Mouse (Mus musculus) embryo, embryonic 9.5 days (tissue): ENCODE measurements around the gene Sh3d19.
"Not testable (repeated sequence)": the region's sequence is repeated elsewhere in the genome, so short reads cannot be mapped to it uniquely, and the experiment has no call there.

ENCODE experiments used
- DNase-seq: peaks from one replicate; pipeline ENCODE4 v3.0.0-alpha.2; 2017; ENCODE audit errors: extremely low spot score

The Sh3d19 gene

DNA sequence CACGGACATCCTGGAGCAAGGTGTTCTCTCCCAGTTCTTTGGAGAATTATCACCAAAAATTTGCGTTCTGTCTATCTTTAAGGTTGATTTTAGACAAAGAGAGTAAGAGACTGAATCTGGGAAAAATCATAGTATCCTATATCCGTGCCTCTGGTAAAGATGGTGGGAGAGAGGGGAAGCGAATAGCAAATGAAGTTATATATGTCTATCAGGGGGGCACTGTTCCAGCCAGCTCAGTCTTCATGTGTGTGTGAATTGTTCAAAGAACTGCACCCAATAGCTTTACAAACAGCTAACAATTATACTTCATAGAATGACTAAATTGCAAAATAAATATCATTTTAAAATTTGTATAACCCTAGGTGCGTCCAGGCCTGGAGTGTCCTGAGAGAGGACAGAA is 123.0 kb downstream of the Sh3d19 start:
- no peak for DNase-seq

DNA sequence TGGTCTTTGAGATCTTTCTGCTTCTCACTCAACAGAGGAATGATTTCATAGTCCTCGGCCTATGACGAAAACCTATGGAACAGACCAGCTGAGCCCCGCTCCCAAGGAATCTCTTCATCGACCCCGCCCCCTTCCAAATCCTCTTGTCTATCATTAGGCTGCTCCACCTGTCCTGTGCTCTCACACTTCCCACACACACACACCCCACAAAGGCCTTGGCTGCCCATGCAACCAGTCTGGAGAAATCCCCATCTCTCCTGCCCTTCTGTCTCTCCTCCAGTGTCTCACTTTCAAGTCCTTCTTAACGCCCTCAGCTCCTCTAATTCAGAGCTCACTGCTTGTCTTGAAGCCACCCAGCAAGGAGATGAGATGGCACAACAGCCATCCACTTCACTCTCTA is 131.0 kb downstream of the Sh3d19 start:
- no peak for DNase-seq

DNA sequence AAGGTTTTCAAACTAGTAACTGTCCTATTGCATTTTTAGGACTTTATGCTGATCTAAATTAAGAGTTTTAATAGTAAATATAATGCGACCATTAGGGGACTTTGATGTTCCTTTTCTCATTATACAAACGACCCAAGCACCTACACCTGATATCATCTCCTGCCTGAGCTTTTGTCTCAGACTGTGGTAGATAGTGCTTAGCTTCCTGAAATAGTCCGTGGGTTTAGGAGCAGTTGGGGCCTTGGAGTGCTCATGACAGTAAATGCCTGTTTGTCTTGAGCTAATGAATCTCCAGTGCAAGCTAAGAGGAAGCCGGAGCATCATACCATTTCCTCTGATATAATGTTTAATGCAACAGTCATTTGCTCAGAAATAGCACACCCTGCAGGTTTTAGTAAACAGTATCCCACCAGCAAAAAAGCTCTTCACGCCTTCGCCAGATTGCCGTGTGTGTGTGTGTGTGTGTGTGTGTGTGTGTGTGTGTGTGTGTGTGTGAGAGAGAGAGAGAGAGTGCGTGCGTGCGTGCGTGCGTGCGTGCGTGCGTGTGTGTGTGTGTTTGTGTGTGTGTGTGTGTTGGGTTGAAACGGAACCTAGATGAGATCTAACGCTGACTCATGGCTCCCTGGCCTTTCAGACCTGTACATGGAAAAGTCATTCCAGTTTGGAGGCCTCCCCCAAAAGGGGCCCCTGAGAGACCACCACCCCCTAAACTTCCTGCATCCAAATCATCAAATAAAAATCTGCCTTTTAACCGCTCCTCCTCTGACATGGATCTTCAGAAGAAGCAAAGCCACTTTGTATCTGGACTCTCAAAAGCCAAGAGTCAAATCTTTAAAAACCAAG is 132.8 kb downstream of the Sh3d19 start:
- no peak for DNase-seq

DNA sequence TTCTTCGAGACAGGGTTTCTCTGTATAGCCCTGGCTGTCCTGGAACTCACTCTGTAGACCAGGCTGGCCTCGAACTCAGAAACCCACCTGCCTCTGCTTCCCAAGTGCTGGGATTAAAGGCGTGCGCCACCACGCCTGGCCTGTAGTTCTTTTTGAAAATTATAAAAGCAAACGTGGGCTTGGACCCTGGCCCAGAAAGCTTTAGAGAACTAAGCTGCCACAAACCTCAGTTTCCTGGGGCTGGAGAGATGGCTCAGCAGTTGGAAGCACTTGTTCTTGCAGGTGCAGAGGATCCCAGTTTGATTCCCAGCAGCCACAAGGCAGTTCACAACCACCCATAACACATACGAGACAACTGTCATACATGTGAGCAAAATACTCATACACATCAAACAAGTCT is 133.5 kb downstream of the Sh3d19 start:
- DNase-seq, result not testable (repeated sequence)

DNA sequence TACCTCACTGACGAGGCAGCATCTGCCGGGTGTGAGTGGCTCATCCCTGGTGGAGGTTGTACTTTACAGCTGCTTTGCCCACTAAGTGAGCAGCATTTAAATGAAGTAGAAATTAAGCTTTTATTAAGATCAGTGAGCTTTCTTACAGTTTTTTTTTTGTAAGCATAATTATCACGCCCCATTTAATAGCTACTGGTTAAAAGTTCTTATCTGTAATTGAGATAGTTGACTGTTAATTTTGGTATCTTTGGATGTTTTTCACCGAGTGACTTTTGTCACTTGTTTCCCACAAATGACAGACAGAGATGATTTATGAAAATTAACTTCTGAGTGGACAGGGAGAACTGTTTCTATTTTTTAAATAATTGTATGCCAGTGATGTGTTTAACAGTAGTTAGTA is 134.0 kb downstream of the Sh3d19 start:
- no peak for DNase-seq

DNA sequence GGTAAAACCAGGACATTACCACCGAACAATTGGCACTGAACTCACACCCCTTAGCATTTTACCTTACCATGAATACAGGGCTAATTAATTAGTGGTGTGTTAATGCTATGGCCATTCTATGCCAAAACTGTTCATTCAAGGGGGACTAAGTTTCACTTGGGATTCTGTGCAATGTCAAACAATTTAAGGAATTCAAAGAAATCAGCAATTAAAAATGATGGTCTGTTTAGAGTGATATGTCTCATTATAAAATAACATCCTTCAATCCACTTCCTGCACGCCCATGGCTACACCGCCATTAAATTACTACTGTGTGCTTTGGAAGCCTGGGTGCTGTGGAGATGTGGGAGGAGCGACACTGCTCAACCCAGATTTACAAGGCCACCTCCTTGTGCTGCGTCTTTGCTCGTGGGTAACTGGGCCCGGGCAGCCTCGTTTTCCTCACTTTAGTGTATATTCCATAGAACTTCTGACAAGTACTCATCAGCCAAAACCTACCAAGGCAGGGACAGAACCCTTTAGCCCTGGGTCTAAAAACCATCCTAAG is 135.2 kb downstream of the Sh3d19 start:
- DNase-seq, result no peak

DNA sequence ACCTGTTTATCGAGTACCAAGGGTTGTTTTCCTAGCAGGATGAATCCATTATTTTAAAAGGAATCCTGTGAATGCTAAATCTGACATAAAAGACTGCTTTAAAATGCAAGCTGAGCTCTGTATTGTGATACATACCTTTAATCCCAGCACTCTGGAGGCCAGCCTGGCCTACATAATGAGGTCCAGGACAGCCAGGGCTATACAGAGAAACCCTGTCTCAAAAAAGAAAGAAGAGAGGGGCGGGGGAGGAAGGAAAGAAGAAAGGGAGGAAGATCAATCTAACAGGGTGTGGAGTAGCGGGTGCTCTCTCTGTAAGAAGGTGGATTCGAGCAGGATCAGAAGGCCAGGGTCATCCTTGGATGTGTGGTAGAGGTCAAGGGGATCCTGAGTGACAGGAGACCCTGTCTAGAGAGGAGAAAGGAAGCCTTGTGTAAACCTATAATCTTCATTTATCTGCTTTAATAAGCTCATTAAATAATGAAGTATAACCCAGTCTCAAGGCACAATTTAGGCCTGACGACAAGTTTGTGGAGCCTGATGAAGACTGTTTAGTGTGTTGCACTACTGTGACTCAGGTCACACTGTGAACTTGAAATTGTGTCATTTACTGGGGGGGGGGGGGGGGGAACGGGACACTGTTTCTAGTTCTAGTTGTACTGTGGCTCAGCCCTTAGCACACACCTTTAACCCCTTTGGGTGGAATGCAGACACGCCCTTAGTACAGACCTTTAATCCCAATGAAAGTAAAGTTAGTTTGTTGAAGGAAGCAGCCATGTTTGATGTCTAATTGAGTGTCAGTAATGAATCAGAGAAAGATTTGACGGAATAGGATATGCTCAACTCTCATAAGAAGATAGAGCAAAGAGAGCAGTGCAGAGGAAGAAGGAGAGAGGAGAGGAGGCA is 137.0 kb downstream of the Sh3d19 start:
- no peak for DNase-seq

DNA sequence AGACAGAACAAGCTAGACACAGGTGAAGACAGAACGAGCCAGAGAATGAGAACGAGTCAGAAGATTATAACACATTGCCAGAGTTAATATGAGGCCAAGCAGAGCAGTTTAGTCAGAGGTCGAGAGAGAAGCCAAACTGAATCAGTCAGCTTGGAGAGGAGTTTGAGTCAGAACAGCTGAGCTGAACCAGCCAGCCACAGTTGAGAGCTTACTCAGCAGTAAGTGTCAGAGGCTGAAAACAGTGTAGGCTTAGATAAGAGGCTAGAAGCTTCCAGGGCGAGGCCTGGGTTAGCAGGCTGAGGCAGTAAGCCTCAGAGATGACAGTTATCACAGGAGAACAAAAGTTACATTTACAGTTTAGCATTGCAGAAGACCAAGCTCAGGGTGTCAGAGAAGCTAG is 137.7 kb downstream of the Sh3d19 start:
- DNase-seq, result no peak

DNA sequence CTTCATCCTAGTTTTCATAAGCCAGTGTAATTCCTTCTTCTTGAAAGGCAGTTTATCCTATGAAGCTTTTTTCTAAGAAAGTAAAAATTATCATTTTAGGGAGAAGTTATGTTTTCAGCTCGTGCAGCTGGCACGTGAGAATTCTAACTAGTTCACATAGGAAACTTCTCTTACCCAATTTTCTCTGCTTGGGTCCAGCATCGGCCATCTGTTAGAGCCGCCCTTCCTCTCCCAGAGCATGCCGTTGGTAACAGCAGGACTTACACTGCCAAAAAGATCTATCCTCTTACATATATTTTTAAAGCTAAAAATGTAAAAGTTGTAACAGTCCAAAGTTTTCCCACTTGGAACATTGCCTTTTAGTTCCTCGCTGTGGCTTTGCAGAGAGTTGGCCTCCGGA is 138.2 kb downstream of the Sh3d19 start:
- DNase-seq, result no peak

DNA sequence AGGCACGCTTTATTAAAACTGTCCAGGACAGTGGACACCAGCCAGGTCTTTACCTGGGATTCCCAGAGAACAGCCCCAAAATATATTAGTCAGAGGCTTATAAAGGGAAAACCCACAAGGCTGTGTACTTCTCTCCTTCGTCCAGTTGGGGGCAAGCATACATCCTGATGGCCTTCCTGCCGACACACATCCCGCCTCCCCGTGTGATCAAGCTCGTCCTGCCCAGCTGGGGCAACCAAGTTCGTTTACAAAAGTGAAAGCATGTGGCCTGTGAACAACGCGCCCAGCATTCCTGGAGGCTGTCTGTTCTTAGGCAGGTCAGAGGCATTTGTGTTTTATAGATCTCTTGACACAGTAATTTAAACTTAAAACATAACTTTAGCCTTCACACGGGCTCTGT is 139.2 kb downstream of the Sh3d19 start:
- peak; percentile 49 for DNase-seq

DNA sequence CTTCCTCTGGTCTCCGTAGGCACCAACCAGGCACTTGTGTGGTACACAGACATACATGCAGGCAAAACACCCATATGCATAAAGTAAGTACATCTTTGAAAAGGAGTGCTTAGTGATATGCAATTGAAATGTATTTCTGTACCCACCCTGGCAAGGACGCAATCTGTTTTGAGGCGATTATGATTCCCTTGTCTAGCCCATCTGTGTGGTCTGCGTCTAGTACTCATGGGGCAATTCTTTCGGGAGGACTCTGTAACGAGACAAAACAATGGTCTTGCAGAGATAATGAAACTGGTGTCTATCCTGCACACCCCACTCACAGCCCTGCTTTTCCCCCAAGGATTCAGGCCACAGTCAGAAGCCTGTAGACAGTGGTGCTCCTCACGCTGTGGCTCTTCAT is 141.9 kb downstream of the Sh3d19 start:
- DNase-seq, result no peak

DNA sequence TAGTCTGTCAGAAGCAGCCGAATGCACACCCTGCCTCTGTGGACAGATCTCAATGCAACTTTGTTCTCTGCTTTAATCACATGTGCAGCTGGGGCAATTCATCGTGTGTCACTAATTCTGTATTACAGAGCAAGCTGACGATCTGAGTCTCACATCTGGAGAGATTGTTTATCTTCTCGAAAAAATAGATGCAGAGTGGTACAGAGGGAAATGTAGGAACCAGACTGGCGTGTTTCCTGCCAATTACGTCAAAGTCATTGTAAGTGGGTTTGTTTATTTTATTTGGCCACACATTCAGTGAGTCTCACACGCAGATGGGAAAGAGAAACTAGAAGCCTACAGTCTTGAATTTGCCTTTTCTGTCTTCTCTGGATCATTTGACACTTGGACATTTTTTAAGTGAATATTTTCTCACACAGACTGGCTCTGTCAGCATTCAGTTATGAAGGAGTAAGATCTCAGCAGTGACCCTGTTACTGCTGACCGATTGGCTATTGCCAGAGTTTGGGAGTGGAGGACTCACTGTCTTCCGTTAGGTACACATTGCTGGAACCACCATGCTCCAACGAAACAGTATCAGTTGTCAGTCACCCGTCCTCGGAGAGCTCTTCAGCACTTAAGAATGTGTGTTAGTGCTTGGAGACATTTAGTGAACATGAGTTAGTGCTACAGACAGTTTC is 143.9 kb downstream of the Sh3d19 start:
- DNase-seq, result no peak

DNA sequence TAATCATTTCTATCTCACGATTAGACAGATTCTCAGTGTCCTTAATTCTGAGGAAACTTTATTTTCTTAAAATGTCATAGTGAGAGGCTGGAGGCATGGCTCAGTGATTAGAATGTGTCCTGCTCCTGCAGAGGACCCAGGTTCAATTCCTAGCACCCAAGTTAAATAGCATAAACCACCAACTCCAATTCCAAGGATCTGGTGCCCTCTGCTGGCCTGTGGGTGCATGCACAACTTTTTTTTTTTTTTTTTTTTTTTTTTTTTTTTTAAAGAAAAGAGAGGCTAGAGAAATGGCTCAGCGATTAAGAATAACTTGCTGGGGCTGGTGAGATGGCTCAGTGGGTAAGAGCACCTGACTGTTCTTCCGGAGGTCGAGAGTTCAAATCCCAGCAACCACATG is 146.0 kb downstream of the Sh3d19 start:
- no peak for DNase-seq

DNA sequence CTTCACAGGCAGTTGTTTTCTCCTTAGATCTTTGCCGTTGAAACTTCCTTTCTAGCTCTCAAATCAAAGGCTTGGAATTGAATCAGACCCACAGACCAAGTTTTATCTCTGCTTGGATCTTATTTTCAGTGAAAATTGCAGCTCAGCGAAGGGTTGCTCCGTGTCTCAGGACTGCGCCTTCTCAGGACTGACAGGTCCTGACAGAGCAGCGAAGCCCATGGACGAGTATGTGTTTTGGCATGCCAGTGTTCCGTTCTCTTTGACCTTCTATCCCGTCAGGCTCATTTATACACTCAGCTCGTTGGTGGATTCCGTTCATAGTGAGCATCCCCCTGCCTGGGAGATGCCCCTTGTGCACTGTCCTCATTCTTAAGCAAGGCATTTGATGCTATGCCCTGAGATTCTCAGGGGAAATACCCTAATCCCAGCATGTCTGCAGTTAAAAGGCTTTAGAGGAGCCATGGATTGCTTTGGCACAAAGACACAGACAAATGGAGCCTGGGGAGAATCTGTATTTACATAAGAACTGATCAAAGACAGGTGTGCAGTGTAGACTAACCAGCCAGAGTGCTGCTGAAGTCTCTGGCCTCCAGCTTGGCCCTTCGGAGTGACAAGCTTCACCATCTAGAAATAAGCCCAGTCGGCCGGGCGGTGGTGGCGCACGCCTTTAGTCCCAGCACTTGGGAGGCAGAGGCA is 148.5 kb downstream of the Sh3d19 start:
- no peak for DNase-seq

DNA sequence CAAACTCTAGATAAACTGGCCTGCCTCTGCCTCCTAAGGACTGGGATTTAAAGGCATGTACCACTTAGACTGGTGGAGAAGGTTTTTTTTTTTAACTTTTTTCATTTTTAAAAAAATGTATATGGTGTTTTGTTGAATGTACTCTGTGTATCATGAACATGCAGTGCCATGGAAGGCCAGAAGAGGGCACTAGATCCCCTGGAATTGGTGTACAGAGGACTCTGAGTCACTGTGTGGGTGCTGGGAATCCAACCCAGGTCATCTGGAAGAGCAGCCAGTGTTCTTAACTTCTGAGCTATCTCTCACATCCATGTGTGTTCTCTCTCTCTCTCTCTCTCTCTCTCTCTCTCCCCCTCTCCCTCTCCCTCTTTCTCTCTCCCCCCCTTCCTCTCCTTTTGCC is 151.2 kb downstream of the Sh3d19 start:
- DNase-seq, result no peak

DNA sequence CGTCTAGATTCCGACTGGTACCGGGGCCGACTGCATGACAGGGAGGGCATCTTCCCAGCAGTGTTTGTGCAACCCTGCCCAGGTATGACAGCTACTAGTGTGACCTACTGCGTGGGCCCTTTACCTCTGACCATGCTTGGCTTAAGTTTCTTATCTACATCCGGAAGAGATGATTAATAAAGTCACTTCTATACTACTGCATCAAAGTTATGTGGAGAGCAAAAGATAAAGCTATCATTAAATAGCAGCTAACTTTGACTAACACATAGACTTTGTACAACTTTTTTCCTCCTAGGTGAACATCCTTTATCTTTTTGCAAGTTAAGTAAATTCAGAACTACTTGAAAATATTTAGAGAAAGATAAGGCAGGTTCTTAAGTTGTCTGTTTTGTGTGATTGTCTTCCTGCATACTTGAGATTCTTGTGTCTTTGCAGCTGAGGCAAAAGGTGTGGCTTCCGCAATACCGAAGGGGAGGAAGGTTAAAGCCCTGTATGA is 152.4 kb downstream of the Sh3d19 start:
- no peak for DNase-seq

DNA sequence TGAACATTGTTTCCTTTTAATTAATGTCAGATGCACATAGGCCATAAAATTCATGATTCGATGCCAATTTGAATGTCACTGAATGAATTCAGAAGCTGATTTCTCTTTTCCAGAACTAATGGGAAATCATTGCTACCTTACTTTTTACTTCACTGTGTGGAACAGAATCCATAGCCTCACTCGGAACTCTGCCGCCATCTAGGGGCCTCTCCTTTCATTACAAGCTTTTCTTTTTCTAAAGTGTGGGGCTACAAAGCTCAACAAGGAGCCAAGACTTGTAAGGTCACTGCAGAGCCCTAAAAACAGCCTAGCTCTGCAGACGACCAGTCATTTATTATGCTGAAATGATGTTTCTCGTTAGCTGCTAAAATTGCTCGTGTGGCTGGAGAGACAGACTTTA is 158.8 kb downstream of the Sh3d19 start:
- DNase-seq, result peak; percentile 73

DNA sequence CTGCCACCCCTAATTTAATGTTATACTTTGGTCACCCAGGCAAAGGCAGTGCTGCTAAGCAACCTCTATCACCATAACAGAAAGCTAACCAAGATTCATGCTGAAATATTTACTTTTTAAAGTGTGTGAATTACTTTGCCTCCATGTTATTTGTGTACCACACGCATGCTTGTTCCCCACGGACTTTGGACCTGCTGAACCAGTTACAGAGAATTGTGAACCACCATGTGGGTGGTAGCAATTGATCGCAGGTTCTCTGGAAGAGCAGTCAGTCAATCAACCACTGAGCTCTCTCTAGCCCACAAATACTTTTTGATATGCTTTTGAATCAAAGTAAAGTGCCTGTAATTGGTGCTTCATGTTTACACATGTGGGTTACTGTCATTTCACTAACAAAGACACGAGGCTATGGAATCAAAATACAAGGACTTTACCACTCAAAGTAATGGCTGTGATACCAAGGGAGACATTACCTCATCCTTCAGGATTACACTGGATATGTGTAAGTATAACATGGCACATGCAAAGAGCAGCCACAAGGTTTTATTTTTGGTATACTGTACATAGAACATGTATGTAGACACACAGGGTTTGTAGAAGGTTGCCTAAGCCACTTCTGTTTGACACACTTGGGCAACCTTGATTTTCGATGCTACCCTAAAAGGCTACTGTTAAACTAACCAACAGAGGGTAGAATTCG is 164.2 kb downstream of the Sh3d19 start:
- DNase-seq, result no peak

DNA sequence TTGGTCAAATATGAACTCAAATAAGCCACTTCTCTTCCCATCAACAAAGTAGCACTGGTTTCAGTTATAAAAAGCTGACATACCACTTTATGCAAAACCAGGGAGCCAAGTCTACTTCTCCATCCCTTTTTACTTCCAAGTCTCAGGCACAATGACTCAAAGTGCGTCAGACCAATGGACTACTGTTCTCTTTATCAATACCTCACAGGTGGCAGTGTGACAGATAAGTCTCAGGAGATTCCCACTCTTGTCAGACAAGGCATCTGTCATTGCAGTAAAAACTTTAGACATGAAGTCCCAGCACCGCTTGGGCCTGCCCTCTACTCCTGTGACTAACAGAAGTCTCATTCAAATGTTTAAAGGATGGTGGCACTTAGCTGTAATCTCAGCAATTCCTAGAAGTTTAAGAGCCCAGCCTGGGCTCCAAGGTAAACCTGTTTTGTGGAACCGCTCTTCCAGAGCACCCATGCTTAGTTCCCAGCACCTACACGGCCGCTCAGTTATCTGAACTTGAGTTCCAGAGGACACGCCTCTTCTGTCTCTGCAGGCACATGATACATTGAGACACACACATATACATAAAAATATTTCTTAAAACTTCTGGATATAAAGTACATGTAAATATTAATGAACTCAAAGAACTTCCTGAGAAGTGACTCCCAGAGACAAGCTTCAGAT is 165.1 kb downstream of the Sh3d19 start:
- DNase-seq, result no peak

DNA sequence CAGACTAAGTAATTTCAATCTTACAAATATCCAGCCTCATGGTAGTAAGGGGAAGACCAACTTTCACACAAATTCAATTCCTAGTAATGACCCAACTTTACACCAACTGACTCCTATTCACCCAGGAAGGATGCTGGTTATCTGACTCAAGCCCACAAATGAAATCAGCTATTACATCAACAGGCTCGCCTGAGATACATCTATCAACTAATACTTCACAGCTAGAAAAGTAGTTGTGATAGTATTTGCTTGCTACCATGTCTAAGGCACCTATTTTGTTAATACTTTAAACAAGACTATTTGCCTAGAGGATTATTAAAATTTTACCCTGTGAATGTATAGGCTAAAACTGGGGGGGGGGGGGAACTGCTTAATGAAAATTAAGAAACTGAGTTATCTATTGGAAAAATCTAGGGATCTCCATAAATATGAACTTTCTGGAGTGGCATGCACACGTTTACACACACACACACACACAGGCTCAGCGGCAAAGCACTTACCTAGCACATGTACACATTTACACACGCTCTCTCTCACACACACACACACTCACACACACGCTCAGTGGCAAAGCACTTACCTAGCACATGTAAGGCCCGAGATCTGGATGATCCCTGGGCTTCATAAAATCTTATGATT is 166.1 kb downstream of the Sh3d19 start:
- no peak for DNase-seq
